Mouse (Mus musculus) heart, adult 2 months (tissue): ENCODE measurements at regions not wholly inside any gene's neighbourhood (a gene's known extent, or its start where the extent isn't known, plus 50 kb on each side); places are given as distances from the start of the nearest gene placed in this dataset.

Experiments used
- CTCF ChIP-seq: fragments of 200-600 bp; IDR thresholded peaks from 2 replicates; pipeline ENCODE4 v1.8.1; 2022; ENCODE audit warnings: antibody characterized with exemption, mild to moderate bottlenecking, moderate library complexity
- EP300 ChIP-seq: fragments of 200-500 bp; IDR thresholded peaks from 2 replicates; pipeline ENCODE4 v1.6.1; 2011; ENCODE audit warnings: low read depth, low read length, control low read depth; ENCODE audit not compliant: insufficient read depth
- POLR2A ChIP-seq: fragments of 200-500 bp; IDR thresholded peaks from 2 replicates; pipeline ENCODE4 v1.6.1; 2011; ENCODE audit warnings: mild to moderate bottlenecking, low read depth, low read length, control low read depth; ENCODE audit not compliant: insufficient read depth

DNA sequence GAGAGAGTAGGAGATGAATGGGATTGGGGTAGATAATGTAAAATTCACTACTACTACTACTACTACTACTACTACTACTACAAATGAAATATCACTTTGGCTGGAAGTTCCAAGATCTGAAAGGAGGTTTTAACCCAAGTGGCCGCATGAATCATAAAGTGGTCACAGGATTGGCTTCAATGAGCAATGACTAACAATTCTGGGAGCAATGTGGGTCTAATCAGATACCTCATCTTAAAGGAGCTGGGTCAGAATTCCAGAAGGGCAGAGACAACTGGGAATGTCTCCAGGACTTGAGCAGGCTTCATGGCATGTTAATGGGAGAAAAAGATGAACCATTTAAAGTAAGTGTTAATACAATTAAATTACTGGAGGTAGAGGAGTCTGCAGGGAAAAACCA lies 189.4 kb upstream of the Emcn start:
- TF ChIP-seq CTCF = no peak
- no peak for TF ChIP-seq POLR2A
- no peak for TF ChIP-seq EP300
